Mouse (Mus musculus): ENCODE measurements around the gene Ankrd34a. TPM values are rescaled to one million over a fixed set of nuclear protein-coding genes. Genes with fewer than 3 reads are reported as not detected.

Ankrd34a gene
- total and polyA plus RNA-seq, 2 experiments from 2014 or later = 16.3 to 32.7 TPM

DNA sequence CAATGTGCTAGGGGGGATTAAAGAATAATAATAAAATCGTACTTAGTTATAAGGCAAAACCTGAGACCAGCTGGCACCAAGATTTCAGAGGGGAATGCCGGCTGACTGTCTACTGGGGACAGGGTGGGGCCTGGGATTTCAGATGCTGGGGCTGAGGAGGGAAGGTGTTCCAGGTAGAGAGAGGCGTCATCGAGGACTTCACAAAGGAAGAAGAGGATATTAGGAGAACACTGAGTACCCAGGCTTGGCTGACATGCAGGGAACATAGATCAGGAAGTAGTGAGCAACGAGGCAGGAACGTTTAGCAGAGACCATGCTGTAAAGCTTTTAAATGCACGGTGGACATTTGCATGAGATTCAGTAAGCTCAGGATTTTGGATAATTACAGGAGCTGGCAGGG is 44.5 kb upstream of the Ankrd34a start:
- no peak overlapping the region for H3K9ac ChIP-seq (replicated peaks; ENCODE audit: low read length, poor library complexity, severe bottlenecking)
- 81% methylated on average over 7 of the region's 7 CpGs for WGBS
- DNase-seq (ENCODE audit: low spot score) = no peak

GRCm38 (mm10) chr3:96553601-96554000 is 42.8 kb upstream of the Ankrd34a start:
- no peak overlapping the region for H3K27ac ChIP-seq (ENCODE audit: low read depth, low read length)
- H3K9ac ChIP-seq (replicated peaks; ENCODE audit: low read length, poor library complexity, severe bottlenecking) = no peak overlapping the region
- ATAC-seq (ENCODE audit: low FRiP score) (no peak), DNase-seq (ENCODE audit: low spot score) (no peak)
- H3K36me3 ChIP-seq (ENCODE audit: insufficient read depth, low read length) = no peaks in the 10 kb centered on the region
- H3K27me3 ChIP-seq (ENCODE audit: insufficient read depth, low read length) = no peaks in the 10 kb centered on the region
- no peaks in the 10 kb centered on the region for H3K9me3 ChIP-seq (ENCODE audit: low read length)
- no peak overlapping the region for H3K4me2 ChIP-seq (ENCODE audit: low read depth, low read length, poor library complexity, severe bottlenecking)
- no peak overlapping the region for H3K4me3 ChIP-seq (ENCODE audit: low read depth, low read length)
- TF ChIP-seq CTCF (IDR thresholded peaks at IDR 0.05) = no peak
- WGBS = 90% methylated on average over 6 of the region's 6 CpGs
- 0 out of 2 replicates have a peak, but pooled peaks cover 3% of the 10 kb centered on the region for H3K4me1 ChIP-seq (ENCODE audit: insufficient read depth, low read length)

More for the DNA sequence above, 44.5 kb upstream of the Ankrd34a start:
- Histone ChIP-seq H3K4me2 (ENCODE audit: low read depth, low read length, poor library complexity, severe bottlenecking) (no peak overlapping the region), H3K4me3 (ENCODE audit: low read depth, low read length) (no peak overlapping the region), H3K27ac (ENCODE audit: low read depth, low read length) (no peak overlapping the region), H3K9me3 (ENCODE audit: low read length) (no peaks in the 10 kb centered on the region), H3K27me3 (ENCODE audit: insufficient read depth, low read length) (no peaks in the 10 kb centered on the region), H3K4me1 (ENCODE audit: insufficient read depth, low read length) (0 out of 2 replicates have a peak, but pooled peaks cover 3% of the 10 kb centered on the region), H3K36me3 (ENCODE audit: insufficient read depth, low read length) (no peaks in the 10 kb centered on the region)
- no peak for TF ChIP-seq CTCF (IDR thresholded peaks at IDR 0.05)
- ATAC-seq (ENCODE audit: low FRiP score) = no peak

- no peak overlapping the region for H3K27ac ChIP-seq (ENCODE audit: low read depth, low read length)
- H3K4me2 ChIP-seq (ENCODE audit: low read depth, low read length, poor library complexity, severe bottlenecking) = no peak overlapping the region
- peaks cover 3% of the 10 kb centered on the region; the same call in 1 of the 2 replicates for H3K4me1 ChIP-seq (ENCODE audit: insufficient read depth, low read length)
- 83% methylated on average over 6 of the region's 6 CpGs for WGBS
- H3K9me3 ChIP-seq (ENCODE audit: low read length) = no peaks in the 10 kb centered on the region
- no peak overlapping the region for H3K4me3 ChIP-seq (ENCODE audit: low read depth, low read length)
- no peak for ATAC-seq (ENCODE audit: low FRiP score)
- DNase-seq (ENCODE audit: low spot score) = no peak
- H3K9ac ChIP-seq (replicated peaks; ENCODE audit: low read length, poor library complexity, severe bottlenecking) = no peak overlapping the region
- no peaks in the 10 kb centered on the region for H3K36me3 ChIP-seq (ENCODE audit: insufficient read depth, low read length)
- TF ChIP-seq CTCF (IDR thresholded peaks at IDR 0.05) = no peak
- H3K27me3 ChIP-seq (ENCODE audit: insufficient read depth, low read length) = no peaks in the 10 kb centered on the region
These were observed 42.2 kb upstream of the Ankrd34a start for GRCm38 (mm10) chr3:96554251-96554650.

DNA sequence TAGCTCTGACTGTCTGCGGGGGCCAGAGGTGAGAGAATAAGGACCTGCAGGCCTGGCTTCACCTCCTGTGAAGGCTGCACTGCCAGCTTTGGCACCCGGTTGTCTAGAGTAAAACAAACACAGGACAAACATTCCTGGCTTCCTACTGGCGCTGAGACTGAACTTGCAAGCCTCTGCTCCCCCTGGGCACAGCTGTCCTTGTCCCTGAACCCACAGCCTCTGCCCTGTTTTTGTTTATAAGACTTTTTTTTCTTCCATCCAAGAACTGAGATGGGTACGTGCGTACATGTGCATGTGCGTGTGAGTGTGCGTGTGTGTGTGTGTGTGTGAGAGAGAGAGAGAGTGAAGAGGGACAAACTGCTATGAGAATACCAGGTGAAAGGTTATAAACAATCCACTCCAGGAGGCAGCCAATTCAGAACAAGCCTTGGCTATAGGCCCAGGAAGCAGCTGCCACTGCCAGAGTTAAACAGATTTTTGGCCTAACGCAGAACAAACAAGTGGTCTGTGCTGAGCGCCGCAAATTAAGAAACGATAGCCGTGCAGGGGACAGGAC is 41.3 kb upstream of the Ankrd34a start:
- no peak overlapping the region for H3K9ac ChIP-seq (replicated peaks; ENCODE audit: low read length, poor library complexity, severe bottlenecking)
- H3K27ac ChIP-seq (ENCODE audit: low read depth, low read length) = peak overlapping the region; percentile 43; the same call in 1 of the 2 replicates
- H3K36me3 ChIP-seq (ENCODE audit: insufficient read depth, low read length) = peaks cover 6% of the 10 kb centered on the region
- H3K4me3 ChIP-seq (ENCODE audit: low read depth, low read length) = no peak overlapping the region
- peaks cover 10% of the 10 kb centered on the region; the same call in 1 of the 2 replicates for H3K4me1 ChIP-seq (ENCODE audit: insufficient read depth, low read length)
- H3K27me3 ChIP-seq (ENCODE audit: insufficient read depth, low read length) = no peaks in the 10 kb centered on the region
- 47% methylated on average over 12 of the region's 12 CpGs for WGBS
- H3K4me2 ChIP-seq (ENCODE audit: low read depth, low read length, poor library complexity, severe bottlenecking) = no peak overlapping the region
- 0 out of 2 replicates have a peak, but pooled peaks have one; percentile 10 for ATAC-seq (ENCODE audit: low FRiP score)
- DNase-seq (ENCODE audit: low spot score) = peak; percentile 83
- H3K9me3 ChIP-seq (ENCODE audit: low read length) = no peaks in the 10 kb centered on the region
- TF ChIP-seq CTCF (IDR thresholded peaks at IDR 0.05) = no peak

- Histone ChIP-seq H3K27ac (ENCODE audit: low read depth, low read length) (peak overlapping the region; percentile 43; the same call in 1 of the 2 replicates), H3K4me1 (ENCODE audit: insufficient read depth, low read length) (peaks cover 12% of the 10 kb centered on the region; the same call in 1 of the 2 replicates), H3K36me3 (ENCODE audit: insufficient read depth, low read length) (peaks cover 14% of the 10 kb centered on the region), H3K4me2 (ENCODE audit: low read depth, low read length, poor library complexity, severe bottlenecking) (peak overlapping the region; percentile 83), H3K4me3 (ENCODE audit: low read depth, low read length) (no peak overlapping the region), H3K9me3 (ENCODE audit: low read length) (no peaks in the 10 kb centered on the region), H3K9ac (replicated peaks; ENCODE audit: low read length, poor library complexity, severe bottlenecking) (no peak overlapping the region), H3K27me3 (ENCODE audit: insufficient read depth, low read length) (no peaks in the 10 kb centered on the region)
- ATAC-seq (ENCODE audit: low FRiP score) = no peak
- DNase-seq (ENCODE audit: low spot score) = no peak
- TF ChIP-seq CTCF (IDR thresholded peaks at IDR 0.05) = no peak
- WGBS = 86% methylated on average over 15 of the region's 15 CpGs
These were observed 40.3 kb upstream of the Ankrd34a start for GRCm38 (mm10) chr3:96555999-96556614.
